Mouse (Mus musculus) limb, embryonic 15.5 days (tissue): Measurements from ENCODE around the gene Kcnn4. TPM values are rescaled to one million over a fixed set of nuclear protein-coding genes. Genes with fewer than 3 reads are reported as not detected.
A peak's percentile ranks its signal among the peaks of the same experiment; 100 is the strongest.

ENCODE experiments used
- ATAC-seq: fragments of 200-750 bp; cut with Nextera tagmentation; 2 replicates; pipeline ENCODE4 v1.8.0; 2017; ENCODE audit warnings: low read depth, moderate TSS enrichment; ENCODE audit not compliant: insufficient number of reproducible peaks, low FRiP score, low TSS enrichment
- H3K27ac ChIP-seq: fragments of 300-500 bp; sonication (generic); 2 replicates; pipeline ENCODE4 v1.5.1; 2015; ENCODE audit warnings: moderate library complexity, mild to moderate bottlenecking, inconsistent platforms
- H3K27me3 ChIP-seq: fragments of 300-500 bp; sonication (generic); 2 replicates; pipeline ENCODE4 v1.6.1; 2015; ENCODE audit warnings: inconsistent platforms
- H3K36me3 ChIP-seq: fragments of 300-500 bp; sonication (generic); 2 replicates; pipeline ENCODE4 v1.6.1; 2015; ENCODE audit warnings: inconsistent platforms
- H3K4me1 ChIP-seq: fragments of 300-500 bp; sonication (generic); 2 replicates; pipeline ENCODE4 v1.6.1; 2015; ENCODE audit warnings: inconsistent platforms
- H3K4me2 ChIP-seq: fragments of 300-500 bp; sonication (generic); 2 replicates; pipeline ENCODE4 v1.6.1; 2015; ENCODE audit warnings: mild to moderate bottlenecking, inconsistent platforms
- H3K4me3 ChIP-seq: fragments of 300-500 bp; sonication (generic); 2 replicates; pipeline ENCODE4 v1.5.1; 2015; ENCODE audit warnings: mild to moderate bottlenecking, inconsistent platforms
- H3K9ac ChIP-seq: fragments of 300-500 bp; sonication (generic); 2 replicates; pipeline ENCODE4 v1.6.1; 2015; ENCODE audit warnings: inconsistent platforms
- H3K9me3 ChIP-seq: fragments of 300-500 bp; sonication (generic); 2 replicates; pipeline ENCODE4 v1.6.1; 2016; ENCODE audit warnings: inconsistent platforms
- WGBS: fragments of 180-500 bp; shearing (Covaris S2); methylation state at CpG from one replicate; pipeline ENCODE4 v1.1.7; 2015; 5-methylcytosine and 5-hydroxymethylcytosine counted together
- polyA plus RNA-seq: library from polyadenylated mRNA; unstranded; fragments of >200 nt; fragmentation: Nextera tagmentation; extraction: Ambion mirVana; gene quantifications from 2 replicates; pipeline ENCODE4 v1.2.1, GENCODE M21; 2015

Kcnn4 gene
- 3.0 and 3.4 TPM in 2 replicates for polyA plus RNA-seq

DNA sequence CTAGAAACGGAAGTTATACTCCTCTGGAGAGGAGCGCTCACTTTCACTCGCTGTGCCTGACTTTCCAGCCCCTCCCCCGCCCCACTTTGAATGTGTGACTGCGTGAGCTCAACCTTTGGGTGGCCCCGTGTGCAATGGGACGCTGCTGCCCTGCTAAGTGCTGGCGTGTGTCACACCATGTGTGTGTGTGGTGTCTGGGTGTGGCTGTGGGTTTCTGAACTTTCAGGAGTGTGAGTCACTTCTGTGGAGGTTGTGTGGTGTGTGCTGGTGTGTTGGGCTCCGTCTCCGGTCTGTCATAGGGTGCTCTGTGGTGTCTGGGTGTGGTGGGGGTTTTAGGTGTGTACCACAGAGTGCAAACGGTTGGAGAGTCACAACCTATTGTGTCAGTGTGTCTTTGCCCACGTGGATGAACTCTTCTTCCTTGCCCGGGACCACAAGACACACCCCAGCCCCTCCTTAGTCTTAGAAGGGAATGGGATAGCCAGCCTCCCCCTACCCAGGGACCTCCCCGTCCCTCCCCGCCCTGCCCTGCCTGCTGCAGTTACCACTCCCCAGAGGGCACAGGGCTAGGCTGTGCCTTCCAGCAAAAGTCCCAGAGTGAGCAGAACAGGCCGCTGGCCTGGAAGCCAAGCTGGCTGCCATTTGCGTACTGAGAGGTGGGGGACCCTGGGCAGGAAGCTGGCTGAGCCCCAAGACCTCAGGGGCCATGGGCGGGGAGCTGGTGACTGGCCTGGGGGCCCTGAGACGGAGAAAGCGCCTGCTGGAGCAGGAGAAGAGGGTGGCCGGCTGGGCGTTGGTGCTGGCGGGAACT, at the start of gene Kcnn4:
Gene Kcnn4, plus strand, starts transcription at position 533 of the 811 bp plus-strand sequence.
- Histone ChIP-seq H3K4me2 (0 out of 2 replicates have a peak within 1 kb of the TSS, but pooled peaks have one; percentile 12), H3K9ac (no peak within 1 kb of the TSS), H3K36me3 (no peaks in the 10 kb centered on the region), H3K27me3 (no peaks in the 10 kb centered on the region), H3K4me3 (0 out of 2 replicates have a peak within 1 kb of the TSS, but pooled peaks have one; percentile 6), H3K4me1 (peaks cover 26% of the 10 kb centered on the region), H3K9me3 (no peaks in the 10 kb centered on the region), H3K27ac (no peak within 1 kb of the TSS)
- WGBS, result 32% methylated on average over 23 of the region's 23 CpGs
- ATAC-seq, result peak; percentile 13; the same call in 1 of the 2 replicates

DNA sequence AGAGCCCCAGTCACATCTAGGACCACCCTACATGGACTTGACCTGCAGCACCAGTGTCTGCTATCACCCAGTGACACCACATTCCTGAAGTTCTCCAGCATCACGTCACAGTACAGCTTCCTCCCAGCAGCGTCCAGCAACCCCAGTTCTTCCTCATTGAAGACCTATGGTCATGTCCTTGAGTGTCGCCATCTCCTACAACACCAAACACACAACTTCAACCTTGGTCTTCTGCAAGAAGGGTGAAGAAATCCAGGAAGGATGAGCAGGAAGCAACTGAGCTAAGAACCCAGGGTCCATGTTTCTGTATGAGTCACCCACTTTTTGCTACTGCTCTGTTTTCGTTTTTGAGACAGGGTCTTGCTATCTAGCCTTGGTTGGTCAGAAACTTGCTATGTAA, 47.5 kb upstream of the Kcnn4 start:
- WGBS, result 78% methylated on average over 4 of the region's 4 CpGs
- no peaks in the 10 kb centered on the region for H3K36me3 ChIP-seq
- no peak for ATAC-seq

GRCm38 (mm10) chr7:24325197-24325596, 44.9 kb upstream of the Kcnn4 start:
- 69% methylated on average over 6 of the region's 6 CpGs for WGBS
- H3K27me3 ChIP-seq, result no peaks in the 10 kb centered on the region
- 0 out of 2 replicates have a peak overlapping the region, but pooled peaks have one; percentile 75 for H3K27ac ChIP-seq
- H3K9ac ChIP-seq, result no peak overlapping the region
- peaks cover 8% of the 10 kb centered on the region; the same call in 1 of the 2 replicates for H3K4me1 ChIP-seq
- H3K36me3 ChIP-seq, result no peaks in the 10 kb centered on the region
- no peak overlapping the region for H3K4me3 ChIP-seq
- no peak for ATAC-seq
- H3K4me2 ChIP-seq, result peak overlapping the region; percentile 56
- no peaks in the 10 kb centered on the region for H3K9me3 ChIP-seq

More for the DNA sequence above, 47.5 kb upstream of the Kcnn4 start:
- H3K4me1 ChIP-seq, result peaks cover 8% of the 10 kb centered on the region; the same call in 1 of the 2 replicates
- no peaks in the 10 kb centered on the region for H3K27me3 ChIP-seq
- H3K27ac ChIP-seq, result no peak overlapping the region
- no peak overlapping the region for H3K4me3 ChIP-seq
- H3K9me3 ChIP-seq, result no peaks in the 10 kb centered on the region
- H3K9ac ChIP-seq, result no peak overlapping the region
- H3K4me2 ChIP-seq, result no peak overlapping the region

GRCm38 (mm10) chr7:24325675-24326128, 44.4 kb upstream of the Kcnn4 start:
- peak overlapping the region; percentile 35 for H3K4me3 ChIP-seq
- H3K9ac ChIP-seq, result peak overlapping the region; percentile 33; the same call in 1 of the 2 replicates
- no peaks in the 10 kb centered on the region for H3K9me3 ChIP-seq
- H3K4me1 ChIP-seq, result peaks cover 8% of the 10 kb centered on the region; the same call in 1 of the 2 replicates
- WGBS, result 2% methylated on average over 13 of the region's 13 CpGs
- ATAC-seq, result no peak
- peak overlapping the region; percentile 56 for H3K4me2 ChIP-seq
- H3K27ac ChIP-seq, result peak overlapping the region; percentile 75
- no peaks in the 10 kb centered on the region for H3K36me3 ChIP-seq
- no peaks in the 10 kb centered on the region for H3K27me3 ChIP-seq

DNA sequence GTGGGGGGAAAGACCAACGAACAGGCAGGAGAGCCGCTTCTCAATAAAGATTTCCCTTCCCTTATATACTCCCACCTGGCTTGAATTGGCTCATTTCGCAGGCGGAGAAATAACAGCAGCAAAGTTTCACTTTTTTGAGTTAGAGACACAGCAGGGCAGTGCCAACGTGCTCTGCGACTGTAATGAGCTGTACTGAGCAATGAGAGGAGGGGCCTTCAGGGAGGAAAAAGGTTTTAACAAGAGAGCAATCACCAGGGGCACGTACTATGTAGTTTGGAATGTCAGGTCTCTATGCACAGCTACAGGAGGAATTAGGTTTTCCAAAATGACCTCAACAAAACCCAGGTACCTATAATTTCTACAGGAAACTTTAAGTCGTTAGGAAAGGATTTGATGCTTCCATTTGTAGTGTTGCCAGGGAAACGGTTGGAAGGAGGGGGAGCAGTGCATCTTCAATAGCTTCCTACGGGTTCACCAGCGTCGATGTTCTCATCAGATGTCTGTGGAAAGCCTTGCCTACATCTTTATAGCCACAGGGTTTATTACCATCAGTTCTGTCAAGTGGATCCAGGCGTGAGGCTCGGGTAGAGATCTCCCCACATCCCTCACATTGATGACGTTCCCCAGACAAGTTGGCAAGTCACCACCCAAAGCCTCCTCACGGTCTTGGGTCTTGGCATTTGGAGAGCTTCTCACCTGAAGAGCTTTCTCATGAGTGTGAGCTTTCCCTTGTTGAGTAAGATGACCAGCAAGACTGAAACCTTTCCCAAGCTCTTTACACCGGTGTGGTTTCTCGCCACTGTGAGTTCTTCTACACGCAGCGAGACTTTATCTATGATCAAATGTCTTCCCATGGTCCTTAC, 43.6 kb upstream of the Kcnn4 start:
- Histone ChIP-seq H3K4me1 (peaks cover 8% of the 10 kb centered on the region; the same call in 1 of the 2 replicates), H3K4me2 (peak overlapping the region; percentile 56), H3K4me3 (peak overlapping the region; percentile 35), H3K27me3 (no peaks in the 10 kb centered on the region), H3K9me3 (no peaks in the 10 kb centered on the region), H3K36me3 (no peaks in the 10 kb centered on the region), H3K27ac (0 out of 2 replicates have a peak overlapping the region, but pooled peaks have one; percentile 75), H3K9ac (no peak overlapping the region)
- WGBS, result 40% methylated on average over 20 of the region's 20 CpGs
- no peak for ATAC-seq

DNA sequence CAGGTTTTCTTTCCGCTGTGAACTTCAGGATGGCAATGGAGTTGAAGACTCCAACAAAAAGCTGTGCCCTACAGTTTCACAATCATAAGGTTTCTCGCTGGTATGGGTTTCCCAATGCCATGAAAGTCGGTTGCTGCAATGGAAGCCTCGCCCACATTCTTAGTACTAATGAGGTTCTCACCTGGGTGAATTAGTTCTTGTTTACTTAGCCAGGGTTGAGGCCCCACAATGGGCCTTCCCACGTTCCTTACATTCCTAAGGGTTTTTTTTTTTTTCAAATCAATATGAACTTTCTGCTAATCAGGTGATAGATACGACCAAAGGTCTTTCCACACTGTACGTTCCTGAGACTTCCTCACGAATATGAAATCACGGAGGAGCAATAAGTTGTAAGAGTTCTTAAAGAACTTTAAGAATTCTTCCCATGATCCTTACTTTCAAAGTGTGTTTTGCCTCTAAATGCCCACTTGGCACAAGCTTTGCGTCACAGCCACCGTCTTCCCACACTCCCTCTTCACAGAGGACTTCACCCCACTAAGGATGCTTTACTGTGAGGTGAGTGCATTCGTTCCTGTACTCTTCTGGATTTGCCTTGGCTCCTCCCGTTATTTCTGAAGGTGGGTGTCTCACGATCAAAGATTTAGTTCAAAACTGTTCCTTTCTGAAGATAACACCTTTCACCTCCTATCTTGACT, 42.6 kb upstream of the Kcnn4 start:
- Histone ChIP-seq H3K36me3 (no peaks in the 10 kb centered on the region), H3K4me1 (peaks cover 8% of the 10 kb centered on the region; the same call in 1 of the 2 replicates), H3K4me3 (no peak overlapping the region), H3K27ac (no peak overlapping the region), H3K9ac (no peak overlapping the region), H3K27me3 (no peaks in the 10 kb centered on the region; the same call in 1 of the 2 replicates), H3K9me3 (no peaks in the 10 kb centered on the region), H3K4me2 (no peak overlapping the region)
- ATAC-seq, result no peak
- 77% methylated on average over 14 of the region's 14 CpGs for WGBS

GRCm38 (mm10) chr7:24333304-24333986, 36.6 kb upstream of the Kcnn4 start, which contains the start of gene Tescl:
Gene Tescl (minus strand): TSS chr7:24333936.
- 0 out of 2 replicates have a peak within 1 kb of the TSS, but pooled peaks have one; percentile 7 for H3K4me3 ChIP-seq
- 33% methylated on average over 49 of the region's 49 CpGs for WGBS

GRCm38 (mm10) chr7:24335699-24336309, 34.3 kb upstream of the Kcnn4 start:
- Histone ChIP-seq H3K9ac (no peak overlapping the region), H3K4me3 (no peak overlapping the region), H3K36me3 (no peaks in the 10 kb centered on the region), H3K27me3 (peaks cover 27% of the 10 kb centered on the region), H3K4me1 (no peaks in the 10 kb centered on the region), H3K27ac (no peak overlapping the region), H3K9me3 (no peaks in the 10 kb centered on the region), H3K4me2 (no peak overlapping the region)
- 10% methylated on average over 5 of the region's 5 CpGs for WGBS
- ATAC-seq, result no peak

More at GRCm38 (mm10) chr7:24333304-24333986, 36.6 kb upstream of the Kcnn4 start, which contains the start of gene Tescl:
- Histone ChIP-seq H3K36me3 (no peaks in the 10 kb centered on the region), H3K27me3 (peaks cover 27% of the 10 kb centered on the region), H3K9me3 (no peaks in the 10 kb centered on the region), H3K4me2 (peak within 1 kb of the TSS; percentile 17; the same call in 1 of the 2 replicates), H3K4me1 (no peaks in the 10 kb centered on the region), H3K9ac (no peak within 1 kb of the TSS), H3K27ac (no peak within 1 kb of the TSS)
- ATAC-seq, result no peak

- Histone ChIP-seq H3K4me3 (no peak overlapping the region), H3K36me3 (no peaks in the 10 kb centered on the region), H3K4me2 (no peak overlapping the region), H3K4me1 (no peaks in the 10 kb centered on the region), H3K9ac (no peak overlapping the region), H3K27me3 (peaks cover 19% of the 10 kb centered on the region), H3K9me3 (no peaks in the 10 kb centered on the region), H3K27ac (no peak overlapping the region)
- WGBS, result 43% methylated on average over 2 of the region's 2 CpGs
- no peak for ATAC-seq
These were observed 31.8 kb upstream of the Kcnn4 start for GRCm38 (mm10) chr7:24338241-24338640.

GRCm38 (mm10) chr7:24343701-24344272, 26.3 kb upstream of the Kcnn4 start:
- 73% methylated on average over 7 of the region's 7 CpGs for WGBS
- ATAC-seq, result no peak
- Histone ChIP-seq H3K9me3 (no peaks in the 10 kb centered on the region), H3K9ac (no peak overlapping the region), H3K4me1 (no peaks in the 10 kb centered on the region), H3K4me3 (no peak overlapping the region), H3K27ac (no peak overlapping the region), H3K4me2 (no peak overlapping the region), H3K36me3 (no peaks in the 10 kb centered on the region), H3K27me3 (no peaks in the 10 kb centered on the region)
